Mouse (Mus musculus): Measurements from ENCODE around the gene Aldh2. TPM values are rescaled to one million over a fixed set of nuclear protein-coding genes. Genes with fewer than 3 reads are reported as not detected.
"Not testable (repeated sequence)": the region's sequence is repeated elsewhere in the genome, so short reads cannot be mapped to it uniquely, and the experiment has no call there.

The Aldh2 gene
- 53.7 and 58.4 TPM in 2 replicates for polyA plus RNA-seq (2014; fragmentation: Nextera tagmentation; extraction: Ambion mirVana)

- Histone ChIP-seq H3K4me2 (ENCODE audit: low read depth, low read length, severe bottlenecking) (peak within 1 kb of the TSS; percentile 76), H3K4me3 (ENCODE audit: low read depth, low read length) (peak within 1 kb of the TSS; percentile 59), H3K27me3 (ENCODE audit: control insufficient read depth, insufficient read depth, low read length) (no peaks in the 10 kb centered on the region), H3K9me3 (ENCODE audit: control insufficient read depth, low read length) (no peaks in the 10 kb centered on the region), H3K36me3 (ENCODE audit: control insufficient read depth, insufficient read depth, low read length) (no peaks in the 10 kb centered on the region), H3K9ac (ENCODE audit: low read length) (peak within 1 kb of the TSS; percentile 61), H3K4me1 (replicated peaks; ENCODE audit: control insufficient read depth, insufficient read depth, low read length) (peaks cover 7% of the 10 kb centered on the region; the same call in 1 of the 2 replicates), H3K27ac (ENCODE audit: low read depth, low read length) (peak within 1 kb of the TSS; percentile 64)
- peak; percentile 91 for DNase-seq (ENCODE audit: low spot score)
- ATAC-seq (replicated peaks; ENCODE audit: low FRiP score): peak; percentile 87
- 4% methylated on average over 47 of the region's 47 CpGs for WGBS
Measured at GRCm38 (mm10) chr5:121593451-121594401, at the start of gene Aldh2. Gene Aldh2, minus strand, starts transcription at chr5:121593824.

GRCm38 (mm10) chr5:121639601-121640000, 46.0 kb upstream of the Aldh2 start:
- Histone ChIP-seq H3K36me3 (ENCODE audit: control insufficient read depth, insufficient read depth, low read length) (no peaks in the 10 kb centered on the region), H3K27me3 (ENCODE audit: control insufficient read depth, insufficient read depth, low read length) (no peaks in the 10 kb centered on the region), H3K27ac (ENCODE audit: low read depth, low read length) (no peak overlapping the region), H3K4me3 (ENCODE audit: low read depth, low read length) (no peak overlapping the region), H3K9me3 (ENCODE audit: control insufficient read depth, low read length) (no peaks in the 10 kb centered on the region), H3K4me1 (replicated peaks; ENCODE audit: control insufficient read depth, insufficient read depth, low read length) (no peaks in the 10 kb centered on the region), H3K4me2 (ENCODE audit: low read depth, low read length, severe bottlenecking) (no peak overlapping the region), H3K9ac (ENCODE audit: low read length) (no peak overlapping the region)
- no peak for DNase-seq (ENCODE audit: low spot score)
- no peak for ATAC-seq (replicated peaks; ENCODE audit: low FRiP score)
- 93% methylated on average over 9 of the region's 9 CpGs for WGBS

GRCm38 (mm10) chr5:121637296-121637695, 43.7 kb upstream of the Aldh2 start:
- Histone ChIP-seq H3K9me3 (ENCODE audit: control insufficient read depth, low read length) (no peaks in the 10 kb centered on the region), H3K9ac (ENCODE audit: low read length) (no peak overlapping the region), H3K27ac (ENCODE audit: low read depth, low read length) (no peak overlapping the region), H3K4me1 (replicated peaks; ENCODE audit: control insufficient read depth, insufficient read depth, low read length) (no peaks in the 10 kb centered on the region), H3K27me3 (ENCODE audit: control insufficient read depth, insufficient read depth, low read length) (no peaks in the 10 kb centered on the region), H3K4me2 (ENCODE audit: low read depth, low read length, severe bottlenecking) (no peak overlapping the region), H3K4me3 (ENCODE audit: low read depth, low read length) (no peak overlapping the region), H3K36me3 (ENCODE audit: control insufficient read depth, insufficient read depth, low read length) (no peaks in the 10 kb centered on the region)
- DNase-seq (ENCODE audit: low spot score) (no peak), ATAC-seq (replicated peaks; ENCODE audit: low FRiP score) (no peak)
- 85% methylated on average over 6 of the region's 6 CpGs for WGBS

- Histone ChIP-seq H3K9me3 (ENCODE audit: control insufficient read depth, low read length) (no peaks in the 10 kb centered on the region), H3K9ac (ENCODE audit: low read length) (no peak overlapping the region), H3K4me1 (replicated peaks; ENCODE audit: control insufficient read depth, insufficient read depth, low read length) (no peaks in the 10 kb centered on the region), H3K4me2 (ENCODE audit: low read depth, low read length, severe bottlenecking) (no peak overlapping the region), H3K27ac (ENCODE audit: low read depth, low read length) (no peak overlapping the region), H3K36me3 (ENCODE audit: control insufficient read depth, insufficient read depth, low read length) (no peaks in the 10 kb centered on the region), H3K27me3 (ENCODE audit: control insufficient read depth, insufficient read depth, low read length) (no peaks in the 10 kb centered on the region), H3K4me3 (ENCODE audit: low read depth, low read length) (no peak overlapping the region)
- ATAC-seq (replicated peaks; ENCODE audit: low FRiP score) (no peak), DNase-seq (ENCODE audit: low spot score) (no peak)
- WGBS: 92% methylated on average over 5 of the region's 5 CpGs
Measured at GRCm38 (mm10) chr5:121634668-121635067, 41.0 kb upstream of the Aldh2 start.

GRCm38 (mm10) chr5:121632804-121633203, 39.2 kb upstream of the Aldh2 start:
- H3K4me1 ChIP-seq (replicated peaks; ENCODE audit: control insufficient read depth, insufficient read depth, low read length): no peaks in the 10 kb centered on the region
- DNase-seq (ENCODE audit: low spot score) (no peak), ATAC-seq (replicated peaks; ENCODE audit: low FRiP score) (no peak)
- no peaks in the 10 kb centered on the region for H3K27me3 ChIP-seq (ENCODE audit: control insufficient read depth, insufficient read depth, low read length)
- 42% methylated on average over 3 of the region's 3 CpGs for WGBS
- no peaks in the 10 kb centered on the region for H3K36me3 ChIP-seq (ENCODE audit: control insufficient read depth, insufficient read depth, low read length)
- H3K27ac ChIP-seq (ENCODE audit: low read depth, low read length): no peak overlapping the region
- H3K9me3 ChIP-seq (ENCODE audit: control insufficient read depth, low read length): no peaks in the 10 kb centered on the region
- H3K4me3 ChIP-seq (ENCODE audit: low read depth, low read length): no peak overlapping the region
- H3K9ac ChIP-seq (ENCODE audit: low read length): no peak overlapping the region
- H3K4me2 ChIP-seq (ENCODE audit: low read depth, low read length, severe bottlenecking): no peak overlapping the region

- 76% methylated on average over 9 of the region's 9 CpGs for WGBS
- not testable (repeated sequence) for H3K9me3 ChIP-seq (ENCODE audit: control insufficient read depth, low read length); H3K27ac ChIP-seq (ENCODE audit: low read depth, low read length); DNase-seq (ENCODE audit: low spot score); H3K27me3 ChIP-seq (ENCODE audit: control insufficient read depth, insufficient read depth, low read length); ATAC-seq (replicated peaks; ENCODE audit: low FRiP score); H3K4me1 ChIP-seq (replicated peaks; ENCODE audit: control insufficient read depth, insufficient read depth, low read length); H3K4me2 ChIP-seq (ENCODE audit: low read depth, low read length, severe bottlenecking); H3K36me3 ChIP-seq (ENCODE audit: control insufficient read depth, insufficient read depth, low read length); H3K4me3 ChIP-seq (ENCODE audit: low read depth, low read length); H3K9ac ChIP-seq (ENCODE audit: low read length)
Measured at GRCm38 (mm10) chr5:121631106-121631647, 37.6 kb upstream of the Aldh2 start.

GRCm38 (mm10) chr5:121627871-121628270, 34.2 kb upstream of the Aldh2 start:
- Histone ChIP-seq H3K4me3 (ENCODE audit: low read depth, low read length) (no peak overlapping the region), H3K4me1 (replicated peaks; ENCODE audit: control insufficient read depth, insufficient read depth, low read length) (no peaks in the 10 kb centered on the region), H3K9ac (ENCODE audit: low read length) (no peak overlapping the region), H3K9me3 (ENCODE audit: control insufficient read depth, low read length) (no peaks in the 10 kb centered on the region), H3K4me2 (ENCODE audit: low read depth, low read length, severe bottlenecking) (no peak overlapping the region), H3K27me3 (ENCODE audit: control insufficient read depth, insufficient read depth, low read length) (no peaks in the 10 kb centered on the region), H3K36me3 (ENCODE audit: control insufficient read depth, insufficient read depth, low read length) (no peaks in the 10 kb centered on the region), H3K27ac (ENCODE audit: low read depth, low read length) (no peak overlapping the region)
- 0% methylated on average over 1 of the region's 1 CpGs for WGBS
- DNase-seq (ENCODE audit: low spot score): peak; percentile 84
- no peak for ATAC-seq (replicated peaks; ENCODE audit: low FRiP score)

GRCm38 (mm10) chr5:121623241-121623640, 29.6 kb upstream of the Aldh2 start:
- ATAC-seq (replicated peaks; ENCODE audit: low FRiP score): no peak
- Histone ChIP-seq H3K36me3 (ENCODE audit: control insufficient read depth, insufficient read depth, low read length) (no peaks in the 10 kb centered on the region), H3K9me3 (ENCODE audit: control insufficient read depth, low read length) (no peaks in the 10 kb centered on the region), H3K27ac (ENCODE audit: low read depth, low read length) (no peak overlapping the region), H3K4me2 (ENCODE audit: low read depth, low read length, severe bottlenecking) (no peak overlapping the region), H3K27me3 (ENCODE audit: control insufficient read depth, insufficient read depth, low read length) (no peaks in the 10 kb centered on the region), H3K9ac (ENCODE audit: low read length) (no peak overlapping the region), H3K4me3 (ENCODE audit: low read depth, low read length) (no peak overlapping the region), H3K4me1 (replicated peaks; ENCODE audit: control insufficient read depth, insufficient read depth, low read length) (peaks cover 4% of the 10 kb centered on the region; the same call in 1 of the 2 replicates)
- DNase-seq (ENCODE audit: low spot score): no peak
- 78% methylated on average over 3 of the region's 3 CpGs for WGBS

Data from forebrain, embryonic 11.5 days (tissue).